Mouse (Mus musculus): ENCODE measurements at regions not wholly inside any gene's neighbourhood (a gene's known extent, or its start where the extent isn't known, plus 50 kb on each side); places are given as distances from the start of the nearest gene placed in this dataset.

GRCm38 (mm10) chr1:163563791-163564190 lies 160.3 kb upstream of the Gorab start:
- TF ChIP-seq POLR2AphosphoS2 (IDR thresholded peaks at IDR 0.05; ENCODE audit: insufficient read length, low read depth) (no peak), POLR2A (IDR thresholded peaks at IDR 0.05; ENCODE audit: insufficient read length, low read depth) (no peak), CEBPB (IDR thresholded peaks at IDR 0.05; ENCODE audit: insufficient read depth, poor library complexity, severe bottlenecking) (no peak), MYOD1 (IDR thresholded peaks at IDR 0.05; ENCODE audit: control insufficient read depth in 1 of 3, insufficient read length in 2 of 3, low read depth in 2 of 3) (no peak), TCF12 (IDR thresholded peaks at IDR 0.05; ENCODE audit: insufficient read depth, poor library complexity, severe bottlenecking) (no peak), USF1 (IDR thresholded peaks at IDR 0.05; ENCODE audit: low read depth) (no peak), MAX (IDR thresholded peaks at IDR 0.05; ENCODE audit: low read depth) (no peak), REST (IDR thresholded peaks at IDR 0.05; ENCODE audit: insufficient read depth, insufficient read length) (no peak), E2F4 (IDR thresholded peaks at IDR 0.05; ENCODE audit: insufficient read depth) (no peak)
